Mouse (Mus musculus) cortical plate, adult 2 months (tissue): ENCODE measurements around the gene Cdh24. TPM values are rescaled to one million over a fixed set of nuclear protein-coding genes. Genes with fewer than 3 reads are reported as not detected.
A peak's percentile ranks its signal among the peaks of the same experiment; 100 is the strongest.

Experiments
- H3K27ac ChIP-seq: fragments of 200-500 bp; 2 replicates; pipeline ENCODE4 v1.5.1; 2012; ENCODE audit warnings: low read length, control low read depth, inconsistent platforms; ENCODE audit not compliant: insufficient read depth
- H3K4me1 ChIP-seq: fragments of 200-500 bp; 2 replicates; pipeline ENCODE4 v1.6.1; 2011; ENCODE audit warnings: low read length; ENCODE audit not compliant: control insufficient read depth, insufficient read depth
- H3K4me3 ChIP-seq: fragments of 200-500 bp; 2 replicates; pipeline ENCODE4 v1.5.1; 2011; ENCODE audit warnings: mild to moderate bottlenecking, low read length, control low read depth; ENCODE audit not compliant: insufficient read depth
- CTCF ChIP-seq: fragments of 200-500 bp; IDR thresholded peaks from 2 replicates; pipeline ENCODE4 v1.5.1; 2011; ENCODE audit warnings: mild to moderate bottlenecking, control low read depth, low read length; ENCODE audit not compliant: insufficient read depth; ENCODE audit errors: extremely low read depth
- POLR2A ChIP-seq: fragments of 200-500 bp; IDR thresholded peaks from 2 replicates; pipeline ENCODE4 v1.6.1; 2011; ENCODE audit warnings: mild to moderate bottlenecking, low read length, control low read depth; ENCODE audit not compliant: insufficient read depth; ENCODE audit errors: extremely low read depth
- polyA plus RNA-seq: library from polyadenylated mRNA; depleted of rRNA; stranded (reverse); fragments of >200 nt; gene quantifications from 2 replicates; pipeline ENCODE4 v1.2.3, GENCODE M21; 2012

The Cdh24 gene
- polyA plus RNA-seq, 1 experiment: 13.3 TPM

DNA sequence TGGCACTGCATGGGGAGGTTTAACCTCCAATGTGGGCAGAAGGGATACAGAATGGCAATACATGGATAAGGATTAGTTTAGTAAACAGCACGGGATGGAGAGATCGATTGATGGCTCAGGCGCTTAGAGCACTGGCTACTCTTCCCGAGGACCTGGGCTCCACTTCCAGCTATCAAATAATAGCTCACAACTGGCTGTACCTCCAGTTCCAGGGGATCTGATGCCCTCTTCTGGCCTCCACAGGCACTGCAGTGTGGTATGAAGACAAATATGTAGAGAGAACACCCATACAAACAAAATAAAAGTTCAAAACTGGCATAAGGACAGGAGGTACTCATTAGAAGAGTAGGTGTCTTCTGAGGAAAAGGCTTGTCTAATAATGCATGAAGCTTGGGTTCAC, 28.2 kb upstream of the Cdh24 start:
- no peak for TF ChIP-seq POLR2A
- TF ChIP-seq CTCF: peak; percentile 45; the same call in 1 of the 2 replicates
- no peak overlapping the region for H3K4me3 ChIP-seq
- H3K27ac ChIP-seq: no peak overlapping the region
- no peaks in the 10 kb centered on the region; the same call in 1 of the 2 replicates for H3K4me1 ChIP-seq

DNA sequence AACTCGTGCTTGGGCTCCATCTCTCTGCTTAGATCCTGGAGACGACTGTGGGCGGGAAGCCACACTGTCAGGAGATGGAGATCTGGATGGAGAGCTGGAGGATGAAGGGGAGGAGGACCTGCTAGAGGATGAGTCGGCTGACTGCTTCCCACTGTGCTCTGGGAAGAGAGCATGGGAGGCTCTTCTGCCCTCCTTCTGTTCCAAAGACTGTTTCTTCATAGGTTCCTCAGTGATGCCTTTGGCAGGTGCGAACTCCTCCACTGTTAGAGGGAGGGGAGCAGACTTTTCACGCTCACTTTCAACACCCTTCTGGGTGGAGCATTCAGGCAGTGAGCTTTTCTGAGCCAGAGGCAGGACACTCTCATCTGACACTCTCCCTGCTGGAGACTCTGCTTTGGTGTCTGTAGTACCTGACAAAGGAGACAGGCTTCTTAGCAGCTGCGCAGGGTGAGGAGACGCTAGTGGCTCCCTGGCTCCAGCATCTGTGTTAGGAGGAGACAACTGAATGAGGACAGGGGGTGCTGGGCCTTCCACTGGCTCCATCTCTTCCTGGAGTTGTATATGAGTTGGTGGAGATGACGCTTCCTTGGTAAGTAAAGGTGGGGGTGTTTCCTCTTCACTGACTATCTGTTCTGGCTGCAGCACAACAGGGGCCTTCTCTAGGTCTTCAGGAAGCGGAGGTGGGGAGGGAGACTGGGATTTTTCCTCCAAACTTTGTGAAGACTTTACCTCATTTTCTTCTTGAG, 23.5 kb upstream of the Cdh24 start:
- Histone ChIP-seq H3K27ac (no peak overlapping the region), H3K4me1 (no peaks in the 10 kb centered on the region), H3K4me3 (no peak overlapping the region)
- TF ChIP-seq CTCF (no peak), POLR2A (no peak)

- Histone ChIP-seq H3K27ac (no peak overlapping the region), H3K4me3 (no peak overlapping the region), H3K4me1 (no peaks in the 10 kb centered on the region)
- no peak for TF ChIP-seq CTCF
- no peak for TF ChIP-seq POLR2A
Measured at GRCm38 (mm10) chr14:54660009-54660408, 18.8 kb upstream of the Cdh24 start.

DNA sequence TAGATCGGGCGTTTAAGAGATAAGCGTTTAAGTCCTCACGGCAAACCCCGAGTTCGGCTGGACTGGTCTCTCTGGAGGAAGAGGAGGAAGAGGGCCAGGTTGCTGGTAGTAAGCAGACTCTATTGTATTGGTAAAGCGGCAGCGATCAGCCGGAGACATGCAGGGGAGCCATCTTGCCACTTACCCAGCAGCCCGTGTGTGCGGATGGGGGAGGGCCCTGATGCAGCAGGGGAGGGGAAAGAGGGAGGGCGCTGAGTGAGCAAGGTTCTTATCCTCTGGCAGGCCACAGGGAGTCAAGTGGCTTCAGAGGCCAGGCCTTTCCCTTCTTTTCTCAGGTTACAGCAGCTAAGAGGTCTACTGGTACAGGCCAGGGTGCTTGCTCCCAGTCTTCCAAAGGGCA, 12.3 kb upstream of the Cdh24 start:
- H3K4me3 ChIP-seq: peak overlapping the region; percentile 70
- H3K27ac ChIP-seq: no peak overlapping the region
- H3K4me1 ChIP-seq: peaks cover 7% of the 10 kb centered on the region; the same call in 1 of the 2 replicates
- TF ChIP-seq CTCF: no peak
- TF ChIP-seq POLR2A: peak; percentile 85; the same call in 1 of the 2 replicates

GRCm38 (mm10) chr14:54652787-54653186, 11.6 kb upstream of the Cdh24 start:
- TF ChIP-seq POLR2A (no peak), CTCF (no peak)
- peak overlapping the region; percentile 70 for H3K4me3 ChIP-seq
- H3K4me1 ChIP-seq: peaks cover 7% of the 10 kb centered on the region; the same call in 1 of the 2 replicates
- no peak overlapping the region for H3K27ac ChIP-seq

DNA sequence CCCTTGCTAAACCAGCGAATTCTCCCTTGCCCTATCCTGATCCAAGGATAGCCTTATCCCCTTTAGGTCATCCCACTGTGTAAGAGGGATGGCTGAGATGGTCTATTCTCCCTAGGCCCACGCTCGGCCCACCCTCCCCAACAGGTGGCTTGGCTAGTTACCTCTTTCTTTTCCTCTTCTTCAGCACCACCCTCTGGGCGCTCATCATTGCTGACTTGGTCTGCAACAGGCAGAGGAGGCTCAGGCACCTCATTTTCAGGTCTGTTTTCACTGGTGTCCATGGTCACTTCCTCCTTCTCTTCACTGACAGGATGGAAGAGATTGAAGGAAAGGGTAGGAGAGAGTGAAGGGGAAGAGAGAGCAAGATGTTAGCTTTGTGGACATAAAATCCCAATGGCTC, 10.4 kb upstream of the Cdh24 start:
- no peak for TF ChIP-seq POLR2A
- H3K4me3 ChIP-seq: no peak overlapping the region
- no peak overlapping the region for H3K27ac ChIP-seq
- H3K4me1 ChIP-seq: peaks cover 7% of the 10 kb centered on the region; the same call in 1 of the 2 replicates

- peaks cover 7% of the 10 kb centered on the region; the same call in 1 of the 2 replicates for H3K4me1 ChIP-seq
- peak; percentile 96 for TF ChIP-seq CTCF
- TF ChIP-seq POLR2A: no peak
- H3K4me3 ChIP-seq: no peak overlapping the region
- no peak overlapping the region for H3K27ac ChIP-seq
Measured at GRCm38 (mm10) chr14:54650621-54651454, 9.7 kb upstream of the Cdh24 start.

DNA sequence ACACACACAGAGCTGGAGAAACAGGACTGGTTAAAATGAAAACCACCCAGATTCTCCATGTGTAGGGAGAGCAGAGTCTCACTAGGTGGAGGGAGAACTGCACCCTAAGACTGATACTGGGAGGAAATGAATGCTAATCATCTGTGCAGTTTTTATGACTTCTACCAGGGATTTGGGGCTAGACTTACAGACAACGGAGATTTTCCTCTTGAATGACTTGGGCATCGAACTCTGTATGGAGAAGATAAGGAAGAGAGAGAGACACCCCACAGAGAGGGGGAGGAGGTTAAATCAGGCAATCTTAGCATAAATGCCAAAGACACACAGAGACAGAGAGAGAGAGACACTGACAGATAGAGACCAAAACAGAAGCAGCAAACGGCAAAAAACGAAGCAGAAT, 6.7 kb upstream of the Cdh24 start:
- H3K4me1 ChIP-seq: peaks cover 7% of the 10 kb centered on the region; the same call in 1 of the 2 replicates
- H3K27ac ChIP-seq: no peak overlapping the region
- H3K4me3 ChIP-seq: no peak overlapping the region
- TF ChIP-seq POLR2A: no peak
- TF ChIP-seq CTCF: no peak

DNA sequence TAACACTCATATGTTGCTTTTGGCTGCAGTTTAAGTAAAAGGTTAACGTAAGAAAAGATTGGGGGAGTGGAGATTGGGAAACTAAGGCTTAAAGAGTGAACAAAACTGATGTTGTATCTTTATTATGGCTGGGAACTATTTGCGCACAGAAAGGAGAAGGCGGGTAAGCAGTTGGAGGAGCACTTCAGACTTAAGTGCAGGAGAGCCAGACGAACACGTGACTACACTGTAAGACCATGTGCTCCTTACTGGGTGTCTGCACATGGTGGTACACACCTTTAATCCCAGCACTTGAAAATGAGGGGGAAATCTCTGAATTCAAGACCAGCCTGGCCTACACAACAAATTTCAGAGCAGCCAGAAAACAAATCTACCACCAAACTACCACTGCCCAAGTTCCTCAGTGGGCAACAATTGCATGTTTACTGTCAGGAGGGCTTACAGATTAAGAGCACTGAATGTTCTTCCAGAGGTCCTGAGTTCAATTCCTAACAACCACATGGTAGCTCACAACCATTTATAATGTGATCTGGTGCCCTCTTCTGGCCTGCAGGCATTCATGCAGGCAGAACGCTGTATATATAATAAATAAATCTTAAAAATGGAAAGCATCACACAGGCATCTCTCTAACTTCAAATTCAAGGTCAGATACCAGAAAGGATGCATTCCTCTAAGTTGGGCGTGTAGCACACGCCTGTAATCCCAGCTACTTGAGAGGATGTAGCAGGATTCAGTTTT, 5.9 kb upstream of the Cdh24 start:
- Histone ChIP-seq H3K27ac (no peak overlapping the region), H3K4me3 (no peak overlapping the region), H3K4me1 (peaks cover 4% of the 10 kb centered on the region; the same call in 1 of the 2 replicates)
- 0 out of 2 replicates have a peak, but pooled peaks have one; percentile 14 for TF ChIP-seq CTCF
- no peak for TF ChIP-seq POLR2A
